Mouse (Mus musculus) brain, embryonic 14.5 days (tissue): Measurements from ENCODE around the gene Elmo1. TPM values are rescaled to one million over a fixed set of nuclear protein-coding genes. Genes with fewer than 3 reads are reported as not detected.

Source experiments
- DNase-seq: peaks from one replicate; pipeline ENCODE4 v3.0.0-alpha.2; 2011; ENCODE audit warnings: low read depth
- CTCF ChIP-seq: fragments of 200-500 bp; IDR thresholded peaks from 2 replicates; pipeline ENCODE4 v1.5.1; 2012; ENCODE audit warnings: inconsistent platforms, mild to moderate bottlenecking, moderate library complexity, borderline replicate concordance; ENCODE audit not compliant: insufficient read depth, insufficient read length; ENCODE audit errors: extremely low read depth
- POLR2A ChIP-seq: fragments of 200-500 bp; IDR thresholded peaks from 2 replicates; pipeline ENCODE4 v1.6.1; 2012; ENCODE audit warnings: mild to moderate bottlenecking, inconsistent platforms, borderline replicate concordance; ENCODE audit not compliant: poor library complexity, insufficient read depth, insufficient read length, severe bottlenecking; ENCODE audit errors: extremely low read depth
- polyA plus RNA-seq: library from polyadenylated mRNA; depleted of rRNA; stranded (reverse); fragments of >200 nt; gene quantifications from 2 replicates; pipeline ENCODE4 v1.2.3, GENCODE M21; 2012

Elmo1 gene
- polyA plus RNA-seq, 1 experiment: 46.9 TPM

- TF ChIP-seq POLR2A: no peak
- TF ChIP-seq CTCF: no peak
- no peak for DNase-seq
These were observed 238.3 kb downstream of the Elmo1 start for GRCm38 (mm10) chr13:20328672-20329071.

- no peak for TF ChIP-seq POLR2A
- TF ChIP-seq CTCF: no peak
- DNase-seq: peak; percentile 49
These were observed 240.6 kb downstream of the Elmo1 start for GRCm38 (mm10) chr13:20330954-20331353.

- no peak for DNase-seq
- no peak for TF ChIP-seq CTCF
- no peak for TF ChIP-seq POLR2A
These were observed 244.9 kb downstream of the Elmo1 start for GRCm38 (mm10) chr13:20335051-20335888.

DNA sequence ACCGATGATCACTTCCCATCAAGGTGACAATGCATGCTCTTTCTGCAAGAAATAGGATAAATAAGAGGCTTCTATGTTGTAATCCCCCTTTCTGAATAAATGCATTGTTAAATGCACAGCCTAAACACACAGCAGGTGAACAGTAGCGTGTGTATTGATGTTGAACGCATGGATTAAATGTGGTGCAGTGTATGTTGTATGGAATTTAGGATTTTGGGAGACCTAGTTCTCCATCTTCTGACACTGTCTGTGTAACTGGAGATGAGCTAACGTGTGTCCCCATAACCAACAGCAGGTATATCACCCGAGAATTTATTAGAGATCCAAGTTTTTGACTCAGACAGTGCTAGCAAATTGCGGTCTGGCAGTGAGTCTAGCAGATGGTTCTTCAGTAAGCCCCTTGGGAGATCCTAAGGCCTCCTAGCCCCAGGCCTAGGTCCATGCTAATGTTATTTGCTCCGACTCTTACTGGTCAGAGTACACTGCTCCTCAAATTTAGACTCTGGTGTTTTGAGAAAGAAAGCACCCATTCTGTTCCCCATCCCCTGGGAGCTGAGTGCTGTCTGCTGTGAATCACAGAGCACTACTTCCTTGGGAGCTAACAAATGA lies 245.6 kb downstream of the Elmo1 start:
- DNase-seq: no peak
- TF ChIP-seq CTCF (no peak), POLR2A (no peak)

GRCm38 (mm10) chr13:20342881-20343280 lies 252.5 kb downstream of the Elmo1 start:
- no peak for DNase-seq
- TF ChIP-seq POLR2A: no peak
- TF ChIP-seq CTCF: no peak

- no peak for DNase-seq
- TF ChIP-seq POLR2A: no peak
- TF ChIP-seq CTCF: no peak
These were observed 259.4 kb downstream of the Elmo1 start for GRCm38 (mm10) chr13:20349754-20350153.

GRCm38 (mm10) chr13:20352631-20353030 lies 262.2 kb downstream of the Elmo1 start:
- DNase-seq: no peak
- no peak for TF ChIP-seq POLR2A
- TF ChIP-seq CTCF: no peak

- peak; percentile 47; the same call in 1 of the 2 replicates for TF ChIP-seq CTCF
- no peak for TF ChIP-seq POLR2A
These were observed 263.6 kb downstream of the Elmo1 start for GRCm38 (mm10) chr13:20353862-20354603.

GRCm38 (mm10) chr13:20354604-20354999 lies 264.2 kb downstream of the Elmo1 start:
- DNase-seq: peak; percentile 97
- no peak for TF ChIP-seq POLR2A
- TF ChIP-seq CTCF: no peak

More at GRCm38 (mm10) chr13:20353862-20354603, 263.6 kb downstream of the Elmo1 start:
- peak; percentile 97 for DNase-seq

DNA sequence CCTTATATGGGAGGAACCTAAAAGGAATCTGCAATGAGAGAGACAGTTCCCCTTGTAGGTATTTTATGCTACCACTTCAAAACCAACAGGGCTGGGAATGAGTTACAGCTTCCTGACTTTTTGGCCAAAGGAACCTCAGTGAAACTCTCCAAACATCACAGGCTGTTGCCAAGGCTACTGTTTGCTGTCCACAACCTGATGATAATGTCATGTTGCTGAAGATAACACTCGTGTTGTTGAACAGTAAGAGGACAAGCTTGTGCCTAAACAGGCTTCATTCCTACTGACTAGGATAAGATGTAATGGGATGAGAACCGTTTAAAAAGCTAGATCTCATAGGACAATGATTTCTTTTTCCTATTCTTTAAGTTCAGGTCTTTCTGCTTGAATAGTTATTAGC lies 272.1 kb downstream of the Elmo1 start:
- no peak for DNase-seq
- TF ChIP-seq CTCF: no peak

GRCm38 (mm10) chr13:20365828-20366593 lies 275.6 kb downstream of the Elmo1 start:
- no peak for TF ChIP-seq POLR2A
- TF ChIP-seq CTCF: no peak
- no peak for DNase-seq
